Mouse (Mus musculus) lung, postnatal 0 days (tissue): ENCODE results near the gene Gal3st4. TPM values are rescaled to one million over a fixed set of nuclear protein-coding genes. Genes with fewer than 3 reads are reported as not detected.

Experiments
- ATAC-seq: fragments of 200-750 bp; cut with Nextera tagmentation; 2 replicates; pipeline ENCODE4 v1.8.0; 2017; ENCODE audit warnings: moderate library complexity
- DNase-seq: peaks from one replicate; pipeline ENCODE4 v3.0.0-alpha.2; 2016; ENCODE audit warnings: low spot score
- H3K27ac ChIP-seq: fragments of 300-500 bp; sonication (generic); 2 replicates; pipeline ENCODE4 v1.5.1; 2014; ENCODE audit warnings: antibody characterized with exemption, mild to moderate bottlenecking, low read length, mixed read lengths
- H3K27me3 ChIP-seq: fragments of 300-500 bp; sonication (generic); replicated peaks from 2 replicates; pipeline ENCODE4 v1.6.1; 2014; ENCODE audit warnings: low read length, mixed read lengths; ENCODE audit not compliant: insufficient read depth
- H3K36me3 ChIP-seq: fragments of 300-500 bp; sonication (generic); 2 replicates; pipeline ENCODE4 v1.6.1; 2014; ENCODE audit warnings: low read length, mixed read lengths; ENCODE audit not compliant: insufficient read depth
- H3K4me1 ChIP-seq: fragments of 300-500 bp; sonication (generic); 2 replicates; pipeline ENCODE4 v1.6.1; 2014; ENCODE audit warnings: antibody characterized with exemption, low read depth, low read length, mixed read lengths; ENCODE audit not compliant: insufficient read depth
- H3K4me2 ChIP-seq: fragments of 300-500 bp; sonication (generic); replicated peaks from 2 replicates; pipeline ENCODE4 v1.6.1; 2014; ENCODE audit warnings: low read depth, mild to moderate bottlenecking, low read length, moderate library complexity, mixed read lengths
- H3K4me3 ChIP-seq: fragments of 300-500 bp; sonication (generic); 2 replicates; pipeline ENCODE4 v1.5.1; 2014; ENCODE audit warnings: low read depth, low read length
- H3K9ac ChIP-seq: fragments of 300-500 bp; sonication (generic); replicated peaks from 2 replicates; pipeline ENCODE4 v1.6.1; 2014; ENCODE audit warnings: low read depth, mild to moderate bottlenecking
- H3K9me3 ChIP-seq: fragments of 300-500 bp; sonication (generic); 2 replicates; pipeline ENCODE4 v1.6.1; 2016; ENCODE audit warnings: low read length, mixed read lengths
- CTCF ChIP-seq: IDR thresholded peaks from 2 replicates; pipeline ENCODE4 v1.5.1; 2016; ENCODE audit warnings: antibody characterized with exemption, mild to moderate bottlenecking
- EP300 ChIP-seq: IDR thresholded peaks from 2 replicates; pipeline ENCODE4 v1.6.1; 2016; ENCODE audit warnings: antibody characterized with exemption, mild to moderate bottlenecking, control low read depth
- WGBS: fragments of 180-500 bp; shearing (Covaris S2); extraction: QIAGEN DNeasy Blood & Tissue Kit; methylation state at CpG from one replicate; pipeline ENCODE4 v1.1.7; 2014; 5-methylcytosine and 5-hydroxymethylcytosine counted together
- polyA plus RNA-seq: library from polyadenylated mRNA; unstranded; fragments of >200 nt; fragmentation: Nextera tagmentation; extraction: Ambion mirVana; gene quantifications from 2 replicates; pipeline ENCODE4 v1.2.1, GENCODE M21; 2015

Gene Gal3st4
- polyA plus RNA-seq: 0.84 and 1.2 TPM in 2 replicates

- H3K27ac ChIP-seq: no peak within 1 kb of the TSS
These were observed at the start of gene Gal3st4 for GRCm38 (mm10) chr5:138272409-138272923. Gal3st4 (minus strand) TSS chr5:138272840.

DNA sequence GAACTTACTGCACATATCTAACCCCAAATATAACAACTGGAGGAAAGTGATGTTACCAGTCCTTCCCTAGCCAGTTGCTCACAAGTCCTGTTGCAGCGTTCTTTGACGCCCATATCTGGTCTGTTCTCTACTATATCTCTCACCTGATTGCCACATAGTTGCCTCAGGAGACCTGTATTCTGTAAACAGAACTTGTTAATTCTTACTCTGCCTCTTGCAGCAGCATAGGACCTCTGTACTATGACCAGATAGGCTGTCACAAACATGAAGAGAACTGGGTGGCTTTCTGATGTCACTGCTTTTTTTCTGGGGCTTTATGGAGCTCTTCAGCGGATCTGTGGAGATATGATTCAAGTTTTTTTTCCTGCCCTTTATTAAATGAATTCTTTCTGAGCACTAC lies 40.2 kb upstream of the Gal3st4 start:
- TF ChIP-seq CTCF (no peak), EP300 (no peak)
- no peak for DNase-seq
- Histone ChIP-seq H3K4me3 (no peak overlapping the region), H3K4me1 (no peaks in the 10 kb centered on the region), H3K36me3 (no peaks in the 10 kb centered on the region), H3K9ac (no peak overlapping the region), H3K27ac (no peak overlapping the region), H3K27me3 (no peaks in the 10 kb centered on the region), H3K4me2 (no peak overlapping the region), H3K9me3 (no peaks in the 10 kb centered on the region)
- 83% methylated on average over 3 of the region's 3 CpGs for WGBS
- no peak for ATAC-seq

More at GRCm38 (mm10) chr5:138272409-138272923, at the start of gene Gal3st4:
- TF ChIP-seq EP300 (no peak), CTCF (no peak)
- H3K4me3 ChIP-seq: no peak within 1 kb of the TSS
- peak within 1 kb of the TSS; percentile 36 for H3K4me2 ChIP-seq
- H3K9ac ChIP-seq: no peak within 1 kb of the TSS
- H3K9me3 ChIP-seq: no peaks in the 10 kb centered on the region
- H3K27me3 ChIP-seq: no peaks in the 10 kb centered on the region
- peak; percentile 50; the same call in 1 of the 2 replicates for ATAC-seq
- DNase-seq: peak; percentile 36
- WGBS: 10% methylated on average over 12 of the region's 12 CpGs
- H3K36me3 ChIP-seq: no peaks in the 10 kb centered on the region
- no peaks in the 10 kb centered on the region for H3K4me1 ChIP-seq

DNA sequence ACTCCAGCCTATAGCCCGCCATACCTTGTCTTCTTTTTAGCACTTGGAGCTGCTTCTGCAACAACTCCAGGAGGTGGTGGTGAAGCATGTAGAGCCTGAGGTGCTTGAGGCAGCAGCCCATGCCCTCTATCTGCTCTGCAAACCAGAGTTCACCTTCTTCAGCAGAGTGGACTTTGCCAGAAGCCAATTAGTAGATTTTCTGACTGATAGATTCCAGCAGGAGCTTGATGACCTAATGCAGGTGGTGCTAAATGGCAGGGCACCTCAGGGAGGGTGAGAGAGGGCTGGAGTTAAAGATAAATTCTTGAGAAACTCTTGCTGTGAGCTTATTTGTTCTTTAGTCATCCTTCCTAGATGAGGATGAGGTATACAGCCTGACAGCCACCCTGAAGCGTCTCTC lies 27.0 kb upstream of the Gal3st4 start:
- DNase-seq: no peak
- H3K36me3 ChIP-seq: no peaks in the 10 kb centered on the region
- H3K4me2 ChIP-seq: no peak overlapping the region
- no peak overlapping the region for H3K9ac ChIP-seq
- 66% methylated on average over 2 of the region's 2 CpGs for WGBS
- H3K4me3 ChIP-seq: no peak overlapping the region
- H3K27me3 ChIP-seq: no peaks in the 10 kb centered on the region
- H3K9me3 ChIP-seq: no peaks in the 10 kb centered on the region
- TF ChIP-seq EP300 (no peak), CTCF (no peak)
- no peak overlapping the region for H3K27ac ChIP-seq
- H3K4me1 ChIP-seq: no peaks in the 10 kb centered on the region
- no peak for ATAC-seq

DNA sequence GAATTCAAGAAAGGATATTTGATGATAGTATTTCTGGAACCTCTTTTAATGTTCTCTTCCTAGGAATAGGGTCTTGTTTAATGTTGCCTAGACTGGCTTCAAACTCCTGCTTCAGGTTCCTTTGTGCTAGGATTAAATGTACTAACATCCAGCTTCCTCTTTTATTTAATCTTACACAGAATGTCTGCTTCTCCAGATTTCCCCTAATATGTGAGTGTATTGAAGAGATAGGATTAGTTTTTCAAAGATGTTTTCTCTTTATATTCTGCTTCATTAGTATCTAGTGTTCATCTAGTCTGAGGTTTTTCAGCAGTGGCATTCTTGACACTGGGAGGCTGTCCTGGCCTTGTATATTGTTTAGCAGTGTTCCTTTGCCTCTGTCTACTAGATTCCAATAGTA lies 21.5 kb upstream of the Gal3st4 start:
- Histone ChIP-seq H3K27me3 (no peaks in the 10 kb centered on the region), H3K27ac (no peak overlapping the region), H3K4me3 (no peak overlapping the region), H3K36me3 (no peaks in the 10 kb centered on the region), H3K4me2 (no peak overlapping the region), H3K4me1 (no peaks in the 10 kb centered on the region), H3K9ac (no peak overlapping the region), H3K9me3 (no peaks in the 10 kb centered on the region)
- ATAC-seq (no peak), DNase-seq (no peak)
- TF ChIP-seq EP300: no peak

- H3K27ac ChIP-seq: no peak overlapping the region
- H3K9me3 ChIP-seq: no peaks in the 10 kb centered on the region
- no peaks in the 10 kb centered on the region for H3K27me3 ChIP-seq
- TF ChIP-seq CTCF (no peak), EP300 (no peak)
- H3K4me3 ChIP-seq: no peak overlapping the region
- ATAC-seq (no peak), DNase-seq (no peak)
- no peak overlapping the region for H3K9ac ChIP-seq
- no peaks in the 10 kb centered on the region for H3K4me1 ChIP-seq
- H3K4me2 ChIP-seq: no peak overlapping the region
- no peaks in the 10 kb centered on the region for H3K36me3 ChIP-seq
- WGBS: 59% methylated on average over 1 of the region's 1 CpGs
These were observed 19.0 kb upstream of the Gal3st4 start for GRCm38 (mm10) chr5:138291638-138292037.

DNA sequence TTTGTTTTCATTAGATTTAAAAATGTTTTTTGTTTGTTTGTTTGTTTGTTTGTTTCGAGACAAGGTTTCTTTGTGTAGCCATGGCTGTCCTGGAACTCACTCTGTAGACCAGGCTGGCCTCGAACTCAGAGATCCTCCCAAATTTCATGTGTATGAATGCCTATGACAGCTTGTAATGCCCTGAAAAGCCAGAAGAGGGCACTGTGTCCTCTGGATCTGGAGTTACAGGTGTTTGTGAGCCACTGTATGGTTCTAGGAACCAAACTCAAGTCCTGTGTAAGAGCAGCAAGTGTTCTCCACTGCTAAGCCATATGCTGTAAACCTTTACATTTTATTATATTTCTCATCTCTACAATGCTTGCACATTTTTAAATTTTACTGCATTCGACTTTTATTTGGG lies 15.2 kb upstream of the Gal3st4 start:
- DNase-seq (no peak), ATAC-seq (no peak)
- no peak overlapping the region for H3K9ac ChIP-seq
- no peaks in the 10 kb centered on the region for H3K4me1 ChIP-seq
- TF ChIP-seq EP300: no peak
- peak; percentile 40 for TF ChIP-seq CTCF
- H3K27me3 ChIP-seq: no peaks in the 10 kb centered on the region
- 56% methylated on average over 3 of the region's 3 CpGs for WGBS
- H3K36me3 ChIP-seq: no peaks in the 10 kb centered on the region
- H3K4me2 ChIP-seq: no peak overlapping the region
- no peak overlapping the region for H3K4me3 ChIP-seq
- no peak overlapping the region for H3K27ac ChIP-seq
- H3K9me3 ChIP-seq: no peaks in the 10 kb centered on the region

DNA sequence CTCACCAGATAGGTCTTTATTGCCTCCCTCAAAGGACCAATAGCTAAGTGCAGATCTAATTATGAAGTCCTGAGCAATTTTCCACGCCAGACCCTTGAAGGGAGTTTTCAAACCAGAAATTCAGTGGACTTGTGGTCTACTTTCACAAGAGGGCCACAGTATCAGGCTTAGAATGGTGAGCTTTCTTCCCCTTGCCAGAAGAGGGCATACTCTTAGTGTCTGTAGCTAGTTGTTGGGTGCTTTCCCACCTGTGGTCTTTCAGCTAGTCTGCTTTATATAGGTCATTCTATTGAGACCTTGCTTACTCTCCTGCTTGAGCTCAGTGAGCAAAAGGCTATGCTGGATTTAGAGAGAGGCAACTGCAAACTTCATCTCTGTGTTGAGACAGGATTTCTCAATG lies 10.9 kb upstream of the Gal3st4 start:
- TF ChIP-seq EP300 (no peak), CTCF (peak; percentile 41)
- Histone ChIP-seq H3K9me3 (no peaks in the 10 kb centered on the region), H3K27ac (no peak overlapping the region), H3K27me3 (no peaks in the 10 kb centered on the region), H3K4me2 (no peak overlapping the region), H3K4me3 (no peak overlapping the region), H3K36me3 (no peaks in the 10 kb centered on the region), H3K4me1 (no peaks in the 10 kb centered on the region), H3K9ac (no peak overlapping the region)
- ATAC-seq (no peak), DNase-seq (no peak)
- WGBS: 52% methylated on average over 1 of the region's 1 CpGs
